Mouse (Mus musculus) gastrocnemius, postnatal 10 days (tissue): Measurements from ENCODE around the gene Arhgdia. TPM values are rescaled to one million over a fixed set of nuclear protein-coding genes. Genes with fewer than 3 reads are reported as not detected.
A peak's percentile ranks its signal among the peaks of the same experiment; 100 is the strongest.

Source experiments
- DNase-seq: peaks from one replicate; pipeline ENCODE4 v3.0.0; 2021; ENCODE audit warnings: mixed read lengths
- long read RNA-seq, 2 experiments: library from polyadenylated mRNA; stranded (forward); transcript quantifications; one replicate each; pipeline ENCODE4 v2.0.0; 2021
- total RNA-seq, 2 experiments: library from RNA; stranded (reverse); gene quantifications; 2 replicates each; pipeline ENCODE4 v1.2.3; 2021

Arhgdia gene
- total RNA-seq, result 100 to 1,000 TPM; 163 to 197 TPM
- long read RNA-seq, experiment 1, transcript Arhgdia-202 (6 exons, 1,867 nt), result major isoform, 313 of 364 reads
- long read RNA-seq, experiment 1, transcript Arhgdia-201 (6 exons, 2,150 nt), result minor isoform, 16 of 364 reads
- long read RNA-seq, experiment 1, partial matches to known transcripts, result 23 of 364 reads
- long read RNA-seq, experiment 1, other reads (novel, unspliced or antisense), result 12 of 364 reads
- long read RNA-seq, experiment 2, transcript Arhgdia-202 (6 exons, 1,867 nt), result major isoform, 274 of 301 reads
- long read RNA-seq, experiment 2, transcript Arhgdia-201 (6 exons, 2,150 nt), result minor isoform, 5 of 301 reads
- long read RNA-seq, experiment 2, partial matches to known transcripts, result 9 of 301 reads
- long read RNA-seq, experiment 2, other reads (novel, unspliced or antisense), result 13 of 301 reads

DNA sequence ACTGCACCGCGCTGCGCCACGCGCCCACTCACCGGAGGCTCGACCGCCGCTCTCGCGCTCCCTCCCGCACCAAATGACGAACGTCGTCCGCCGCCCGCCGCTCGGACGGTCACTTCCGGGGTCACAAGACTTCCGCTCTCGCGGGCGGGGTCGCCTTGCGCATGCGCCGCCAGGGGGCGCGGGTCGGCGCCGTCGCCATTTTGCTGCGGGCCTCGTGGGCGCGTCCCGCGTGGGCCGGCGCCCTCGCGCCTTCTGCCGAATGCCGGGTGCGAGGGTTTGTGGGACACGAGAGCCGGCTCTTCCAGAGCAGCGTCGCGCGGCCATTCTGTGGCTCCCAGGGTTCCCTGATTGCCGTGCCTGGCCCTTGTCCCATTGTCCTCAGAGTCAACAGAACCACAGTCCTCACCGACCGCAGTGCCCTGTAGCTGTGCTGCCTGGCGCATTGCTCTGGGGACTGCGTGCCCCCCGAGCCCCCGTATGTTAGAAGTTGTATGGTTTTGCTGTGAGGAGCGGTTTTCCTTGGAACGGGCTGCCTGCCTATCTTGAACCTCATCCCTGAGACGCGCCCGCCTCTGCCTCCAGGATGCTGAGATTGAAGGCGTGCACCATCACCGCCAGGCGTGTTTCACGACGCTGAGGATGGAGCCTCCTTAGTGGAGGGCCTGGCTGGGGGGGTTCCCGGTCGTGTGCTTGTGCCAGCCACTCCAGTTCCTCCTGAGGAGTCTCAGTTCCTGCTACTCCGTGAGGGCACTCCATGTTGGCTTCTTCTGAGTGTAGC, at the start of gene Arhgdia:
Gene Arhgdia, minus strand, starts transcription at position 135 of the 778 bp plus-strand sequence.
- peak; percentile 92 for DNase-seq

DNA sequence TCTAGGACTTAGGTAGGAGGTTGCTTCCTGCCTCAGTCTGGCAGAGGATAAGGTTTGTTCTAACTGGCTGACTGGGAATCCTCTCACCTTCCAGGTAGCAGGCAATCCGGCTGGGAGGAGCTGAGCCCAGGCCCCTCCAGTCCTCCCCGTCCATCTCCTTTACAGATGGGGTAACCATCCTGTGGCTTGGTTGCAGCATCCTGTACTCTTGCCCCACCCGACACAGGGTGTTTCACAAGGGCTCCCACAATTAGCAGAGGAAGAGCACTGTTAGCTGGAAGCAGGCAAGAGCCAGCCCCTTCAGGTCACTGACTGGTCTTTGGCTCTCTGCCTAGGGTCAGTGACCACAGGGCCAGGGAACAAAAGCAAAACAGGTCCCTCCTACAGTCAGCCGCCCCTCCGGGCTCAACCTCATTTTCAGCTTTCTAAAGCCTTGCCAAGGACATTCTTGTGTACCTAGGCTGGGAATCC, 49.0 kb upstream of the Arhgdia start:
- no peak for DNase-seq

DNA sequence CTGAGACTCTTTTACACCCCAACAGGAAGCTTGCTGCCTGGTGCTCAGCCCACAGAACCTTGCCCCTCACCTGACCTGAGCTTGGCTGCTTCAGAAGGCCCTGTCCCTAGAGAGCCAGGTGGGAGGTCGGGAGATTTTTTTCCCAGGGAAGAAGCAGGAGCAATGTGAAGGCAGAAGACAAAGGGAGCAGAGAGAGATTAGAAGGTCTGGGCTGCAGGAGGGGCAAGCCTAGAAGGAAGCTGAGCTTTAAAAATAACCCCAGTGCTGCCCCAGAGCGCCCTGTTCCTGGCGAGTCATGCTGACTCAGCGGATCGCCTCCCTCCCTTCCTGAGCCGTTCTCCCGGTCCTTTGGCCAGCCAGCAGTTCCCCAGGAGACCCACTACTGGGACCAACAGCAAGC, 48.5 kb upstream of the Arhgdia start:
- DNase-seq, result peak; percentile 40

DNA sequence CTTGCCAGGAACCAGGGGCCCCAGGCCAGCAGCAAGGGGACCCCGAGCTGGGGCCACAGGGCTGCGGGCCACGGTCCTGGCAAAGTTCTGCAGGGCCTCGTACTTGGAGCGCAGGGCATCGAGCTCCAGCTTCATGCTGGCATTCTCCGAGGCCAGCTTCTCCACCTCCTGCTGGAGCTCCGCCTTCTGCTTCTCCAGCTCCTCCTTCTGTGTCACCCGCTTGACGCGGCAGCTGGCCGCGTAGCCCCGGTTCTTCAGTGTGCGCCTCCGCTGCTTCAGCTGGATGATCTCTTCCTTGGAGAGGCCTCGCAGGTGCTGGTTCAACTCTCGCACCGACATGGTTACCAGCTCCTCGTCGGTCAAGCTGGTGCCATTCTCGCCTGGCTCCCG, 47.9 kb upstream of the Arhgdia start:
- no peak for DNase-seq

DNA sequence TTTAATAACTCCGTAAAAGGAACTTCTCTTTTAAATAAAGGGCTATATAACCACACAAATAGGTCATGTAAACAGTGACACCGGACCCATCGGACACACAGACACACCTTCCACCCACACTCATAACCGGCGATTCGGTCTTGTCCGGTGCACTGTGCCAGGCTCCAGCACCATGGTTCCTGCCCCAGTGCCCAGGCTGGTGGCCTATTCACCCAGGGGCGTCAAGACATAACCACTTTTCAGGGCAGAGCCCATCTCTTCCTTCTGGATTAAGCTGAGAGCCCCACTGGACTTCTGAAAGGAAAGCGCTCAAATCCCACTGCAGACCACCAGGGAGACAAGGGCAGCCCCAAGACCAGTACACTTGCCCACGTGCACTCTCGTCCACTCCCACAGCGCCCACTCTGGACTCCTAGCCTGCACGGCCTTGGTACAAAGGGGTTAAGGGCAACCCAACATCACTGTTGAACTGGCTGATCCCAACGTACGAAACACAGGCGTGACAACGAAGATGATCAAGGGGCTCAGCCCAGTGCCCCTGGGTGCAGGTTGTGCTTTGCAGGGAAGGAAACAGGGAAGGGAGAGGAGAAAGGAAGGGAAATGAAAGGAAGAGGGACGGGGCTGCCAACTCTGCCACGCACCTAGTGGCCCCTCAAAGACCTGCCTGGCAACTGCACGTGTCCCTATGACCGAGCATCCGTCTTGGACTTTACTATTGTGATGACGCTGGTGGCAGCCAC, 47.3 kb upstream of the Arhgdia start:
- DNase-seq, result no peak

DNA sequence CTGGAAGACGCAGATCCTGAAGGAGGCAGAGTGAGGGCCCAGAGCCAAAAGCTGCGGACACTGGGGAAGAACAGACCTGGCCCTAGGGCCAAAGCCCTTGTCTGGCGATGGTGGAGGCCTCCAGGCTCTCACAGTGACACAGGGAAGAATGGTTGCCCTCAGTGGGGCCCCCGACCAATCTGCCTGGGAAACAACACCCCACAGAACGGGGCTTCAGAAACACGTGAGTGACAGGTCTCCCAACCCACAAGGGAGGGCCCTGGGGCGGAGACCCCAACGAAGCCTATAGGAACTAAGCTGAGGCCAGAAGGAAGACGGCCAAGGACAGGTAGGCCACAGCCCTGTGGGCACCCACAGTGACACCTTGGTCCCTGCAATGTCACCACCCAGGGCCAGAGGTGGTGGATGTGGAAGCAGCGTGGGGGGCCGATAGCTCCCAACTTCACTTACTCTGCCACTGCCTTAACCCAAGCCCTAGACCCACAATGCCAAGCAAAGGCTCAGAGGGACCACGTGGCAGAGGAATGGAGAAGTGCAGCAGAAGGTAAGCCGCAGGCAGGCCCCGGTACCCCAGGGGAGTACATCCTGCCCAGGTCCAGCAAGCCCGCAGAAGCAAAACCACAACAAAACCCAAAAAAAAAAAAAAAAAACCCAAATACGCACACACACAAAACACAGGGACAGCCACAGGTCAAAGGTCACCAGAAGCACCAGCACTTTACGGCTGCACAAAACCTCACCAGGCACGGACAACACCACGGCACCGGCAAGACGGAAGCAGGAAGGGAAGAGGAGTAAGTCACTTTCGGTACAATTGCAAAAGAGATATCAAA, 46.3 kb upstream of the Arhgdia start:
- no peak for DNase-seq

DNA sequence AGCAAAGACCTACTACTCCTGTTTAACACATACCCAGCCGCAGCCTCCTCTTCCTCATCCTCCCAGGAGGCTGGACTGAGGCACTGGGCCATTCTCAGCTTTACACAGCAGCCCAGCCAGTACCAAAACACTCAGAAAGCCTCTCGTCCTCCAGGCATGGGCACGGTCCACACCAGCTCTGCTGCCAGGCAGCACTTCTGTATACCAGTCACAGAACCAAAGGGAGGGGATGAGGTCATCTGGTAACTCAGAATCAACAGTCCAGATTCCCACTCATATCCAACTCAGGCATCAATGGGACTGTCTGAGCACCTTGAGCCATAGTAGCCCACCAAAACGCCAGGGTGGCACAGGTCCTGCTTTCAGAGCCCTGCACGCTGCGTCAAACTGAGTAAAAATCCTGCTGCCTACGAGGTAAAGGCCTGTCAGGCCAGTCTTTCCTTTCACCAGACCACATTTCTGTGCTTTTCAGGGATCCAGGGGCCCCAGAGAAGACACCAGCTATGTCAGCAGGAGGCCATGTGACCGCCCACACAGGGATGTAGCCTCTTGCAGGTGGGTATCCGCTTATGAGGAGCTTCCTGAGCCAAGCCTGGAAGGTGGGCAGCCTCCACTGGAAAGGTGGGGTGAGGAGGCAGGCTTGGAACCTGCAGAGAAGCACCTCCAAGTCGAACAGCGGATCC, 45.5 kb upstream of the Arhgdia start:
- DNase-seq, result no peak

DNA sequence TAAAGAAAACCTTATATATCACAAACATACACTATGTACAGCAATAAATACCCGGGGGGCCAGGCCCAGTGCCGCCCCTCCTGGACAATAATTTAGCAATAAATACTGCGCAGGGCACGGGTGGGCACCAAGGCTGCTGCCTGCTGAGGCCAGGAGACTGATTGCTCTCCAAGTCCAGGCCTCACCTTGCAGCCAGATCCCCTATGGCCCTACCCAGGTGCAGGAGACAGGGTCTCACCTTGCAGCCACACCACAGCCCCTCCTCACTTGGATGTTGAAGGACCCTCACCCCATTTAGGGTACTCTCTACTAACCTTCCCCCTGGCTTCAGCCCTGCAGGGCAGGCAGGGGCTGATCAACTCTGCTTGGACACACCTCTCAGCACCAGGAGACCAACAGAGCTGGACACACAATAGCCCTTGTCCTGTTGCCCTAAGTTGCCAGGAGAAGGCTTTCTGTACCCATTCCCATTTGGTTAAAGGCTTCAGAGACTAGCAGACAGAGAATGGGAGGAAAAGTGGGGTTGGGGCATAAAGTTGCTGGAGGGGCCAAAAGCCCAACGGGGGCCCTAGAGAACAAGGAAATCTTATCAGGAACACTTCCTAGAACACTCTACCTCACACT, 43.8 kb upstream of the Arhgdia start, which contains the start of gene Sirt7:
Gene Sirt7, minus strand, starts transcription at position 89 of the 624 bp plus-strand sequence.
- DNase-seq, result no peak

DNA sequence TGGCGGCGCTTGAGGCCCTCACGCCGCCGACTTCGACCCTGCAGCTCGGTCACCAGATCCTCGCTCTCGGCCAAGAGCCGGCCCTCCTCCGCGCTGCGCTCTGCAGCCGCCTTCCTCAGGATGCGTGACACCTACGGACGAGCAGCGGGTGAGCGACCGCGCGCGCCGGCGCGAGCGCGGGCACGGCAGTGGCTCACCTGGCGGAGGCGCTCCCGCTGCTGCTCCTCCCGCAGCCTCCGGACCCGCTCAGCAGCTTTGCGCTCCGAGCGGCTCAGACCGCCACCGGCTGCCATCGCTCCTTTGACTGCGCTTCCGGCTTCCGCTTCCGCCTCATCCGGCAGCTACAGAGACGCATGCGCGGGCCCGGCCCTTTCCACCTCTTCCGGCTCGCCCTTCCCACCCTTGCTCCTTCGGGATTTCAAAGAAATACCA, 43.3 kb upstream of the Arhgdia start:
- DNase-seq, result peak; percentile 87

DNA sequence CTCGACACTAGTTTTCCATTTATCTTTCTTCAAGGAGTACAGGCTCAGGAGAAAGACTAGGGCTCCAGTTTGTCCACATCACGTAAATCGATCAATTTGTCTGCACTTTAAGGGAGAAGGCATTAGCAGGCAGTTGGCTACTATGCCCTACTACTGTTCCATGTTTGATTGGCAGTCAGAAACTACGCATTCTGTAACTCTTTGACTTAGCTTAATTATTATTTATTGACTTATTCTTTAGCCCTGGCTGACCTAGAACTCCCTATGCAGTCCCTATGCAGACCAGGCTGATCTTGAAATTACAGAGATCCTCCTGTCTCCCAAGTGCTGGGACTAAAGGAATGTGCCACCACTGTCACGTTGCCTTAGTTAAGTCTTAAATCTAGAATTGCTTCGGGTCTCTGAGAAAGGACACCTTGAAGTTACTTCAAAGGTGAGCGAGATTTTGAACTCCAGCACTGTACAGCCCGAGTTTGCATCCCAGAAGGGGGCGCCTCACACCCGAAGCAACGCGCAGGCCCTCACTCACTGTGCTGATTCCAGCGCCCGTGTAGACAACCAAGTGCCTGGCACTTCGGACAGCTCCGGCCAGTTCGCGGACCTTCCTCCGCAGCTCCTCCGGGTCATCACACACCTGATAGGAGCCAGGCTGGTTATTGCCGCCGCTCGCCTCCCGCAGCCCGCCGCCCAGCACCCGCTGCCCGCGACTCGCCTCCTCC, 42.7 kb upstream of the Arhgdia start:
- DNase-seq, result peak; percentile 61

DNA sequence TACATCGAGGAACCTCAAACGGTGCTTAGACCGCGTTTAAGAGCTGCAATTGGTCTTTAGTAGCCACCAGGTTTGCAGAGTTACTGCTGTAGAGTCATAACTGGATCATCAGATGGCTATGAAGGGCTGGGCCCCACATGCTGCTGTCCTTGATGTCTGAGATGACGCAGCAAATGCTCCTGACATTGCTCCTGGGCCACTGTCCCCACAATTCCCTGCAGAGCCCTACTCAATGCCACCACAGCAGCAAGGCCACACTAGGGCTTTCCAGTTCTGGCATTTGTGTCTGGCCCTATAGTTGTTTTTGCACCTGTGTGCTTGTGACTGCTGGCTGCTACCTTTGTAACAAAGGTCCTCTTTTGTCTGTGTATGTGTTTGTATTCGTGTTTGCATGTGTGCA, 41.4 kb upstream of the Arhgdia start:
- no peak for DNase-seq

DNA sequence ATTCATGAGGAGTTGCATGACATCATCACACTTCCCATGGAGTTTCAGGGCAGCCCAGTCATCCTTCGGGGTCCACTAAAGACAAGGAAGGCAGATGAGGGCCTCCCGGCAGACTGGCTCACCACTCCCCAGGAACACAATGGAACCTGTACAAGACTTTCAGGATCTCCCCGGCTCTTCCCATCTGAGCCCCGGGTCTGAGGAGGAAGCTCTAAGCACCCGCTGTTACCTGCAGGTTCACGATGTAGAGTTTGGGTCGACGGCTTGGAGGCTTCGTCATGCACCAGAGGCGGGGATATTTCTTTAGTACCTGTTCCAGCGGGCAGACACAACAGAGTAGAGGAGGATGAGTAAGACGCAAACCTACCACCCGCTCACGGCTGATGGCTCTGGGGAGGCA, 38.8 kb upstream of the Arhgdia start:
- DNase-seq, result no peak

DNA sequence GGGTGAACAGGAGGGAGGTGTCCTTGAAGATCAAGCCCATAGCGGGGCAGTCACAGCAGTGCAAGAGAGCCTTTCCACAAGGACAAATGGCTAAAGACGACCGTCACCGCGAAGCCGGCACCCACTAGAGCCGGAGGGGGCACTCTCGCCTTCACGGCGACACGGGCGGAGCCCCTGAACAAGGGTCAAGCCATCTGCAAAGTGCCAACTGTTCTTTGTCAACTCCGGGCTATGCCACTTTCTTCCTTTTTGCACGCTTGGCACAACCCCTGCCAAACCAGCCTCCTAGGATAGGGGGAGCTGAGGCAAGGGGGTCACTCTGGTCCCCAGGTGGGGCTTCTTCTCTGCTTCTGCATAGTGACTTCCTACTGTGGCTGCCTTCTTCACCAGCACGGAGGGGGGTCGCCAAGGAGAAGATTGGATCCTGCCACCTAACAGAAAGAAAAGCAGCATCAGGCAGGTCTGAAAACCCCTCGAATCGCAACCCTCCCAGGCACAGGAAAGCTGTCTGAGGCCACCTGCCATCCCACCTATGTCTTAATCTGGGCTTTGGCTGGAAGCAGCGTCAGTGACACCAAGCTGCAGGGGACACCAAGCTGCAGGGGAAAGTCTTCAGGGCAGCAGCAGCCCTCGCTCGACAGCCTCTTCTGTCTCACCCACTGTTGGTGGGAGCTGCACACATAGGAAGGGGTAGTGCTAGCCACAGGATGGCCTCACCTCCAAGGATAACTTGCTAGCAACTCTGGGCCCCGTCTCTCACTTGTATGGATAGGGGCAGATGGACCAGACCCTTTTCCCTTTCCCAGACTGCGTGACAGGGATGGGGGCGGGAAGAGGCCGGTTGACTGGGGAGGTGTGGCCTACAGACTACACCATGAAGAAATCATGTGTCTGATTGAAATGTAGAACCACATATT, 37.5 kb upstream of the Arhgdia start:
- DNase-seq, result no peak

DNA sequence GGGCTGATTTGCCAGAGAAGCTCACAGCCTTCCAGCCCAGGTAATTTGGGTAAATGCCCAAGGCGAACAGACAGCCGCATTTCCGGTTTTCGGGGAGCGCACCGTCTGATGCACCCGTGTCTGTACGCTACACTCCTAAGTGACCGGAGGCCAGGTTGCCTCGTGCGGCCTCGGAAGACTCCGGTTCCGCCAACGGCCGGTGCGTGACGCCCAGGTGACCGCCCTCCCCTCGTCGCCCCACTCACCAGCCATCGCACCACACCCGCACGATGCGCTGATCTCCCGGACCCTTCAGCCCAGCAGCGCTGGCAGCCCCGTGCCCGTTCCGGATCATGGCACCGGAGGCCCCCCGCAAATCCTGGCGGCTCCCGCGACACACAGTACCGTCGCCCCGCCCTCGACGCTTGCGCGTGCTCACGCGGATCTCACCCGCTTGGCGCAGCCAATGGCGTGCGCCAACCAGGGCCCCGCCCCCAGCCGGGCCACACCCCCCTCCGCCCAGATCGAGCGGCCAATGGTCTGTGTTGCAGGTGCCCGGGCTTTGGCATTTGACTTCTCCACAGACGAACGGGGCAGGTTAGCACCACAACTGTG, 36.2 kb upstream of the Arhgdia start, which contains the start of gene Pcyt2:
Gene Pcyt2, minus strand, starts transcription at position 418 of the 594 bp plus-strand sequence.
- DNase-seq, result peak; percentile 92

DNA sequence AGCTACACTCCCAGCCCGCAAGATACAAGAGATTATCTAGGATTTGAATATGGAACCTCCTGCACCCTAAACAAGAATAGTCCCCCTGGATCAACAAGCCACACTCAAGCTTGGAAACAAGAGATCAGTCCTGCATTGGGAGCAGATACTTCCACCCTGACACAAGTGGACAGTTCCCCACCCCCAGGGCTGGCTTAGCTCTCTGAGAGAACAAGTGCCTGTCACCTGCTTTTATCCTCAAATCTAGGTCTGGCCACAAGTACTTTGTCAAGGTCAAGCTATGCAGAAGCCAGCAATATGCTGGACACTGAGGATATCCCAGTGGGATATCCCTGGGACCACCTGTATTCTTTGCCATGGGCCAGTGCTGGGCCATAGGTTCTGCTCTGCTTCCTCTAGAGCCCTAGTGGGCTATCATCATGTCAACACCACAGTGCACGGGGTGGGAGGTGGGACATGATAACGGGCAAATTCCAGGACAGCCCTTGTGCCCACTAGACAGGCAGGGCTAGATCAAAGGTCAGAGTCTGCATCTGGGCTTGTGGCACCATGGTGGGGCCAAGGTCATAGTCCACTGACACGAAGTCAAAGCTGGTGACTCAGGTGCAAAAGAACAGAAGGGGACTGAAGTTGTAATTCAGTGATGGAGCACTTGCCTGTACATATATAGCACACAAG, 35.3 kb upstream of the Arhgdia start:
- DNase-seq, result no peak

DNA sequence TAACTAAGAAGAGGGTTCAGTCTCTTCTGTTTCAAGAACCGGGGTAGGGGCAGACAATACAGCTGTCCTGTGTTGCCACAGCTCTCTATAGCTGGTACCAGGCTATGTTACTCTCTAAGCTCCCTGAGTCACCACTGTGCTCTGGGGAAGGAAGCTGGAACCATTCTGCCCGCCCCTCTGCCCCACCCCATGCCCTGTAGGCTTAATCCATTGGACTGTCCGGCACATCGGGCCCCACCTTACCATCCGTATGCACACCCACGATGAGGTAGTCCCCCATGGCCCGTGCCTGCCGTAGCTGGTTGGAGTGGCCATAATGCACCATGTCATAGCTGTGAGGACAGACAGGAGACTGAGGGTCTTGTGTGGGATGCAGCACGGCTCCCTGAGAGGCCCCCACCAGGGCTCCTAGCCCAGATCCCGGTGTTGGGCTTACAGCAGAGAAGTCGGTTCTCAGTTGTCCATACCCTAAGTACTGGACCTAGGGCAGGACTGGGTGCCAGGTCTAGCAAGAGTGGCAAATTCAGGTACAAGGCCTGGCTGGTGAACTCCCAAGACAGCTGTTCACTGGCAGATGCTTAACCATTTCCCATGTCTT, 34.3 kb upstream of the Arhgdia start:
- no peak for DNase-seq

DNA sequence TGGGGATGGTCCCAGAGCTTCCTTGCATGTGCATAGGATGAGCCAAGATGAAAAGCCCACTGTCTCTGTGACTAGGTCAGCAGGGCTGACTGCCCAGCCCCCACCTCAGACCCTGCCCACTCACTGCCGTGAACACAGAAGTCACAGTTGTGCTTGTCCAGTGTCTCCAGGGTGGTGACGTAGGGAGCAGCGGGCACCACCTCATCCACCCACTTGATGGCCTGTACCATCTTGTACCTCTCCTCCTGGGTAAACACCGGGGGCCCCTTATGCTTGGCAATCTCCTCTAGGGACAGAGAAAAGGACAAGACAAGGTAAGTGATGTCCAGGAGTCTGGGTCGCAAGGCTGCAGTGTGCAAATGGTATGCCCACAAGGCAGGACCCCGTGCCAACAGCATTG, 33.7 kb upstream of the Arhgdia start:
- DNase-seq, result no peak
